Mouse (Mus musculus) ES-Bruce4 (cell line): ENCODE measurements around the gene Sst.

Source experiments
- CTCF ChIP-seq: IDR thresholded peaks from one replicate; pipeline ENCODE4 v1.8.1; 2011; ENCODE audit warnings: low read depth, low read length
- POLR2A ChIP-seq: IDR thresholded peaks from one replicate; pipeline ENCODE4 v1.8.1; 2011; ENCODE audit warnings: low read length; ENCODE audit not compliant: insufficient read depth

GRCm38 (mm10) chr16:23890151-23890550 lies 607 bp downstream of the Sst start:
- no peak for TF ChIP-seq POLR2A
- TF ChIP-seq CTCF: no peak
